Mouse (Mus musculus) megakaryocyte progenitor cell, adult 5-6 weeks (primary cell): ENCODE data around the gene Kcnj15. TPM values are rescaled to one million over a fixed set of nuclear protein-coding genes. Genes with fewer than 3 reads are reported as not detected.

Experiments used
- ATAC-seq: replicated peaks from 2 replicates; pipeline ENCODE4 v1.8.0; 2016; ENCODE audit warnings: mild to moderate bottlenecking, moderate TSS enrichment, inconsistent platforms; ENCODE audit not compliant: poor library complexity
- total RNA-seq, 2 experiments: library from RNA; stranded (forward) in 1 of 2; stranded (reverse) in 1 of 2; fragments of 157-497, 149-512 nt in 1 of 2; fragments of 200-1000 nt in 1 of 2; gene quantifications; 2 replicates each; pipeline versions ENCODE4 v1.2.3 to v1.2.4; 2015 to 2017

The Kcnj15 gene
- total RNA-seq, 2 experiments from 2014 or later = under 0.01 TPM; not detected in 1

DNA sequence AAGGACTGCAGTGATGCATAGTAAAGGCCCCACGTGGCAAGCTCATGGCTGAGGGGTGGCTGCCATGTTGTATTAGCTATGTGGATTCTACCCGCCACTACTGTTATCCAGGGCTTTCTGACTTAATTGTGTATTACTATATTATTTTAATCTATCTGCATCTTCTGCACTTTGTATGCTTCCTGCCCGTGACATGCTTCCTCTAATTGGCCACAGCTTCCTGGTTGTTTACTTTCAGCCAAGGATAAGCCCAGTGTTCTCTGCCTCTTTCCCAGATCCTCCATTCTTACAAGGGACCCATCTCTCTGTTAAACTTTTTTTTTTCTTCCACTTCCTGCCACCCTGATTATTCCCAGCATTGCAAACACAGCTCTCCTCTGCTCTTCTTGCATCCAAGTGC lies 32.0 kb downstream of the Kcnj15 start:
- ATAC-seq = peak; percentile 48

DNA sequence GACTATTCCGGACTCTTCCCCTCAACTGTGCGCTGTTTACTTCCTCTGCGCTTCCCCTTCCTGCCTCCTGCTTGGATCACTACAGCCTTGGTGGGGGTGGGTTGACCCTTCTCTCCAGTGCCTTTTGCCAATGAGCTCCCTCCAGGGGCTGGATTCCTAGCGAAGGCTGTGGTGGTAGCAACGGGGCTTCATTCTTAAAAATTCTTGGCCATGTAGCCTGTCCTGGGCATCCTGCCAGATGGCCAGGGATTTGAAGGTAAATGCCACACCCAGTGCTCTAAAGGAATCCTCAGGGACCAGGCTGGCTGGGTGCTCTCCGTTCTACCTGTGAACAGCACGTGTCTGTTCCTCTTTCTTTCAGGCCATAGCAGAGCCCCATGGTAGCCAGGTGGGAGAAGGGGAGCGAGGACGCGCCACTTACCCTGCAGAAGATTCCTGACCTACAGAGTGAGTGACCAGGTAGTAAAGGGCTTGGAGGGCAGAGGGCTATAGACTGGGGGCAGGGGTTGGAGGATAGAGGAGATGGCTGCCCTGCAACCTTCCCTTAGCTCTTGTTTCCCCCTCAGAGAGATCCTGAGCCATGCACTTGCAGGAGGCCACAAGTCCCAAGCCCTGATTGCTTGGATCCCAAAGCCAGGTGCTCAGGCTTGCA lies 34.2 kb downstream of the Kcnj15 start:
- ATAC-seq = no peak

GRCm38 (mm10) chr16:95292843-95293505 lies 35.6 kb downstream of the Kcnj15 start:
- no peak for ATAC-seq

GRCm38 (mm10) chr16:95297651-95298050 lies 40.3 kb downstream of the Kcnj15 start:
- ATAC-seq = peak; percentile 65

- no peak for ATAC-seq
Measured at GRCm38 (mm10) chr16:95301667-95302066, 44.3 kb downstream of the Kcnj15 start.

DNA sequence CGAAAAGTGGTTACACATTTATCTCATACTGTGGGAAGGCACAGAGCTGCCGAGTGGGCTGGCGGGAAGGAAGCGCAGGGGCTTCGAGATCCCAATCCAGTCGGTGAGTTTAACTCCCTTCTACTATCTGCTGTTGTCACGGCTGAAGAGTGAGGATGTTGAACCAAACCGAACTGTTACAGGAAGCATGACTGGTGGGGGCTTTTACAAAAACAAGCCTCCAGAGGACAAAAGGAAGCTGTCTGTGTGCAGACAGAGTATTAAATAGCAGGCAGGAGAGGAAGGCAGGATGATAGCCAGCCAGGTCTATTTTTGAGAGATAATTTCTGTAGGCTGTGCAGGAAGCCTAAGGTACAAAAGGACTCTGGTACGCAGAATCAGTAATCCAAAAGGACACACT lies 46.3 kb downstream of the Kcnj15 start:
- ATAC-seq = peak; percentile 81

GRCm38 (mm10) chr16:95307823-95308360 lies 50.5 kb downstream of the Kcnj15 start:
- no peak for ATAC-seq

DNA sequence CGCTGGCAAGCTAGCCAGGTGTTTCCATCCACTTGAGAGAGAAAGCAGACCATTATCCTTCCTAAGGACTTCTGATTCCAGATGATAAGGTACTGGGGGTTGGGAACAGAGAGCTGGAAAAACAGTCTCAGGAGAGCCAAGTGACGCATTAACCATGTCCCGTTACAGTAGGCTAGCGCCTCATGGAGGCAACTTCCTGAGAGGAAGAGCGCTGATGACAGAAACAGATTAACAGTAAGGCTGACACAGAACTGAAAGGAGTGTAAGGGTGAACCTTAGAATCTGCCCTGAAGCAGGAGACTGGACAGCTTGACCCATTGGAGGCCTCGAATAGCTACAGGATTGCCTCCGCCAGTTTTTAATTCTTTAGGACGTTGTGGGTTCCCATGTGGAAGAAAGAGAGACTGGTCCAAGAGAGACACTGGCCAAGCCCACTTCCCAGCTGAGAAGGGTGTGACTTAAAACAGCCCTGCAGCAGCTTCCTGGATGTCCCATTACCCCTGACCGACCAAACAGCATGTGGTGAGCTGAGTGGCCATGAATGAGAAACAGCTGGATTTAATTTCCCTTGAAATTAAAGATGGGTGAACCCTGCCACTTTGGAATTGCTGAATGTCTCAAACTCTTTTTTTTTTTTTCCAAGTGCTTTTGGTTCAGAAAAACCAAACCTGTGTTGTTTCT lies 64.7 kb downstream of the Kcnj15 start:
- no peak for ATAC-seq

DNA sequence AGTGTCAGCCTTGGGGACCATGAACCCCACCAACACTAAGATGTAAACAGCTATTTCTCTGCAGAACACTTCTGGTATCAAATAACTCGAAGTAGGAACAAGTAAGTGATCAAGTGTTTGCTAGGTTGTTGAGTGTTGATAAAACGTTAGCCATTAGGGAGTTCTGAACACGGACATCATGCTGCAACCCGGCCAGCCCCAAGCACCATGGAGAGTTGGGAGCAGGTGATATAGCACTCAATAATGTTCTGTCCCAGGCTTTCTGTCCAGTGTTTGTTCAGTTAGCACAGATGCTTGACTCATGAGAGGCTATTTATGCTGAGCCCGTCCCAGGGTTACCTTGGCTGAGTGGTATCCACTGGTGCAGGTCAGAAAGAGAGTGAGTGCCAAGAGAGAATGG lies 74.8 kb downstream of the Kcnj15 start:
- ATAC-seq = no peak

DNA sequence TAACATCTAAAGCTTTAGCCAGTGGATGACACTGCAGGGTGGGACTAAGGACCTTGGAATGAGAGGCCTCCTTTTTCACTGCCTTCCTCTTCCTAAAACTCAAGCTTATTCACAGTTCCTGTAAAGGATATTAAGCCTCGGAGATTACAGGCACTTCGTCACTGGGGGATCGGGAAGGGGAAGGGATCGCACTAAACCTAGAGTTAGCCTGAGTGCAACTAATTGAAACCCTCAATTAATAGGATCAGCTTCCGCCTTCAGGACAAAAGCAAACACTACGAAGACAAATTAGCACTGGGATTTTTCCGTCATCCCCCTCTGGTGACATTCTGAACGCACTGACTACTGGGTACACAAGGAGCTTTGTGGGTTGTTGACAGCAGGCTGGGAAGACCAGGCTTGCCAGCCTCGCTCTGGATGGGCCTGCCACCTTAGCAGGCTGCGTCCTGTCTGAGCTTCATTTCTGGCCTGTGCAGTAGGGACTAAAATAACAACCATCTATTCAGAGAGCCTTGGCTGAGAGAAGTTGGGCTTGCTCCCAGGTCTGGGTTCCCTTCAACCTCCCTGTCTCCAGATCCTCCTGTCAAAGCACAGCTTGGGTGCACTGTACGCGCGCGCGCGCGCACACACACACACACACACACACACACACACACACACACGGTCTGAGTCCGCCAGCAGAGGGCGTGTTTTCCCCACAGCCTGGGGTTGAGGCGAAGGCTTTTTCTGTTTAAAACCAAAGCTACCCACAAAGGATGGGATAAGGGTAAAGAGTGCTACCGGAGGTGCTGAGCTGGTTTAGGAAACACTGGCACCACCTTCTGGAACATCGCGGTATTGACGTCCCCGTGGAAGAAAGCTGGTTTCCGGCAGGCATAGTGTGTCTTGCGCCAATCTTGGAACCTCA lies 83.8 kb downstream of the Kcnj15 start:
- ATAC-seq = peak; percentile 89

GRCm38 (mm10) chr16:95342030-95342429 lies 84.7 kb downstream of the Kcnj15 start:
- peak; percentile 62 for ATAC-seq

GRCm38 (mm10) chr16:95344961-95345360 lies 87.6 kb downstream of the Kcnj15 start:
- no peak for ATAC-seq

DNA sequence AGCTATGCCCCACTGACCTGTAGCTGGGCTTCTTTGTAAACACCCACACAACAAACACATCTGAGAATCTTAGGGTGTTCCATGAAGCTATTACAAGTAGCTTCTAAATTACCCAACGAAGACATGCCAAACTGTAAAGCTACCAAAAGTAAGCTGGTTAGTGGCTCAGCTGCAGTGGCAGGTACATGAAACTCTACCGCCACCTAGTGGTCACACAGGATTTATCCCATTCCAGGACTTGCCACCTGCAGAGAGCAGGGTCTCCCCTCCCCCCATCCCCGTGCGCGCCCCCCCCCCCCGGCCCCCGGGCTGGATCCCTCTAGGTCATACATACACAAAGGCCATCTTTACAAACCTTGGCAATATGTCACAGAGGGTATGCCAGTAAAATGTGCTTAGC lies 88.5 kb downstream of the Kcnj15 start:
- ATAC-seq = peak; percentile 36; the same call in 1 of the 2 replicates

DNA sequence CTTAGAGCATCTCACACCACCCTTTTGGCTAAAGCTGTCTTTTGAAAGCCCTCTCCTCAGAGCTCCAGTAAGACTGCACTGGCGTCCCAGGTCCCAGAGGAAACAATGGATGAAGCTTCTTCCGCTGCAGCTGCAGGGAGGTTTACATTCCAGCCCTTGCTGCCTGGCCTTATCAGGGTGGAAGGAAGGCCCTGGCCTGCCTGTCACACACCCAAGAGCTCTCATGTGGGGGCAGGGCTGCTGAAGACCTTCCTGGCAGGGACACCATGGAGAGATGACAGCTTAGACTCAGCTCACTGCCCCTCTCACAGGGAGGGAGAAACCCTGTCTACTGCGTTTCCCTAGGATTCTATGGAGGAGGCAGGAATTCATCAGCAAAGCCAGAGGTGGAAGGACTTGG lies 89.8 kb downstream of the Kcnj15 start:
- ATAC-seq = 0 out of 2 replicates have a peak, but pooled peaks have one; percentile 19

DNA sequence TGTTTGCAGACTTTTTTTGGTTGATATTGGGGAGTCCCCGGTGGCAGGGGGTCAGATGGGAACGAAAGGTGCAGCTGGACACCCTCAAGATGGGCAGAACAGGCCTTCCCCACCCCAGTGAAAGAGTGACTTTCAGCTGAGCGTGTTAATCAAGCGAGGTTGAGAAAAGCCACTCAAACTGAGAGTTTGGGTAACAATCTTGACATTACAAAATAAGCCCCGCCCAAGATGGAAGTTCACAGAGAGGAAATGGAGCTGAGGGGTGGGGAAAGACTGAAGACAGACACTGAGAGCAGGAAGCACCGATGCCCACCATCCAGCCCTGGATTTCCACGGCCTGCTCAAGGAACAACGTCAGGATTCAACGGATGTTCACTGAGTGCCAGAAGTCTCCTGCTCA lies 91.2 kb downstream of the Kcnj15 start:
- peak; percentile 37 for ATAC-seq

DNA sequence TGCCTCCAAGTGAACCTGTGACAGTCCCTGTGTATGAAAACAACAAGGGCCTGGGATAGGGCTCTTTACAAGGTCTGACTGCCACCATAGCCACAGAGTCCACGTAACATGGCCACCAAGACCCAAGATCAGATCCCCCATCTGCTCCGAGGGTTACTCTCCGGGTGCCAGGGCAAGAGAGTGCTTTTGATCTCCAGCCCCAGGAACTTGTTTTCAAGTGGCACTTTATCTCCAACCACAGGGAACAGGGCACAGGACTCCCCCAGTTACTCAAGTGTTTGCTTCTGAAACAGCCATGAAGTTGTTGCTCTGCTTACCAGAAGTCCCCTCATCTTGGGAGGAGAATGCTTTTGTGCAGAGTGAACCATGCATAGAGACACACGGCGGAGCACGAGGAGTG lies 92.0 kb downstream of the Kcnj15 start:
- no peak for ATAC-seq

GRCm38 (mm10) chr16:95349745-95350144 lies 92.4 kb downstream of the Kcnj15 start:
- peak; percentile 66 for ATAC-seq
